Mouse (Mus musculus): ENCODE measurements around the gene Cpt1c. TPM values are rescaled to one million over a fixed set of nuclear protein-coding genes. Genes with fewer than 3 reads are reported as not detected.

The Cpt1c gene
- total and polyA plus RNA-seq, 3 experiments: 4.5 to 12.7 (median 10.2) TPM

GRCm38 (mm10) chr7:44985595-44986191, 11.0 kb upstream of the Cpt1c start (continued):
- TF ChIP-seq RCOR1 (conservative IDR thresholded peaks at IDR 0.05; ENCODE audit: low read depth, low read length) (no peak), USF1 (IDR thresholded peaks at IDR 0.05; ENCODE audit: low read depth, low read length) (0 out of 2 replicates have a peak, but pooled peaks have one; percentile 2), E2F4 (IDR thresholded peaks at IDR 0.05; ENCODE audit: insufficient replicate concordance, low read depth, low read length) (no peak), ZNF384 (IDR thresholded peaks at IDR 0.05; ENCODE audit: low read depth, low read length) (no peak), JUND (conservative IDR thresholded peaks at IDR 0.05; ENCODE audit: low read depth, low read length) (no peak), POLR2AphosphoS2 (IDR thresholded peaks at IDR 0.05; ENCODE audit: low read depth, low read length) (no peak)

- Histone ChIP-seq H3K4me2 (ENCODE audit: insufficient read depth, low read depth, poor library complexity, severe bottlenecking) (peak overlapping the region; percentile 60), H3K4me3 (replicated peaks in 1 of 3; ENCODE audit: low read depth in 2 of 3, low read length in 2 of 3, poor library complexity in 1 of 3) (peak overlapping the region in 2 of 3 experiments; percentile 87 to 99), H3K9me3 (replicated peaks; ENCODE audit: low read length) (no peaks in the 10 kb centered on the region), H3K9ac (ENCODE audit: insufficient read depth, low read depth) (peak overlapping the region; percentile 92; the same call in 1 of the 2 replicates), H3K79me2 (replicated peaks; ENCODE audit: control insufficient read depth, extremely low read depth, insufficient read depth, poor library complexity, severe bottlenecking) (peaks cover 55% of the 10 kb centered on the region), H3K27me3 (replicated peaks) (no peaks in the 10 kb centered on the region), H3K27ac (ENCODE audit: insufficient read depth, low read depth) (no peak overlapping the region), H3K4me1 (ENCODE audit: control insufficient read depth in 1 of 2, insufficient read depth in 2 of 2) (peaks cover 12 to 37% of the 10 kb centered on the region in 2 experiments), H3K36me3 (replicated peaks in 1 of 2; ENCODE audit: control insufficient read depth in 1 of 2, insufficient read depth in 1 of 2, low read length in 1 of 2) (peaks cover 26 to 53% of the 10 kb centered on the region in 2 experiments)
- no peak for DNase-seq (ENCODE audit: extremely low read depth)
- no peak for TF ChIP-seq UBTF (IDR thresholded peaks at IDR 0.05; ENCODE audit: low read depth, low read length)
- TF ChIP-seq JUND (conservative IDR thresholded peaks at IDR 0.05; ENCODE audit: low read depth, low read length): no peak
- no peak for TF ChIP-seq MAFK (IDR thresholded peaks at IDR 0.05; ENCODE audit: insufficient replicate concordance, low read length)
- TF ChIP-seq USF1 (IDR thresholded peaks at IDR 0.05; ENCODE audit: low read depth, low read length): no peak
- no peak for TF ChIP-seq USF2 (conservative IDR thresholded peaks at IDR 0.05; ENCODE audit: low read depth, low read length)
- TF ChIP-seq EP300 (IDR thresholded peaks at IDR 0.05; ENCODE audit: low read length): no peak
- TF ChIP-seq ZNF384 (IDR thresholded peaks at IDR 0.05; ENCODE audit: low read depth, low read length): no peak
- no peak for TF ChIP-seq BHLHE40 (IDR thresholded peaks at IDR 0.05; ENCODE audit: low read depth, low read length)
- TF ChIP-seq MAZ (IDR thresholded peaks at IDR 0.05; ENCODE audit: low read depth, low read length): no peak
- TF ChIP-seq ELF1 (IDR thresholded peaks at IDR 0.05; ENCODE audit: low read depth, low read length): no peak
- TF ChIP-seq E2F4 (IDR thresholded peaks at IDR 0.05; ENCODE audit: insufficient replicate concordance, low read depth, low read length): no peak
- TF ChIP-seq POLR2A (IDR thresholded peaks at IDR 0.05; ENCODE audit: low read depth, low read length): no peak
- no peak for TF ChIP-seq KAT2A (IDR thresholded peaks at IDR 0.05; ENCODE audit: insufficient replicate concordance, low read length)
- dilution Hi-C loops (cut with MboI; ENCODE audit: extremely low pct_ligation_motif_present, extremely low pct_unique_long_range_greater_than_20kb, low sequenced_read_pairs) (no loop called here), in situ Hi-C loops (cut with MboI; ENCODE audit: low pct_ligation_motif_present, low pct_unique_long_range_greater_than_20kb, low sequenced_read_pairs) (loop anchor here (5.0 kb wide), 1 partner anchor 63 kb away; no protein-coding TSS in a partner anchor)
These were observed 10.1 kb upstream of the Cpt1c start for GRCm38 (mm10) chr7:44984833-44985164.

All from CH12.LX (cell line).